Mouse (Mus musculus): ENCODE measurements around the gene Sfi1. TPM values are rescaled to one million over a fixed set of nuclear protein-coding genes. Genes with fewer than 3 reads are reported as not detected.

Sfi1 gene
- 12.0 and 12.1 TPM in 2 replicates for polyA plus RNA-seq (2015; fragmentation: Nextera tagmentation; extraction: Ambion mirVana)

- Histone ChIP-seq H3K4me1 (ENCODE audit: control insufficient read depth, insufficient read depth, low read length) (no peaks in the 10 kb centered on the region), H3K9ac (ENCODE audit: low read length) (no peak within 1 kb of the TSS), H3K4me2 (ENCODE audit: low read depth, low read length) (no peak within 1 kb of the TSS), H3K27ac (ENCODE audit: low read length) (no peak within 1 kb of the TSS), H3K36me3 (ENCODE audit: control insufficient read depth, insufficient read depth) (no peaks in the 10 kb centered on the region), H3K4me3 (ENCODE audit: low read length) (no peak within 1 kb of the TSS), H3K27me3 (ENCODE audit: control insufficient read depth, insufficient read depth, low read length) (no peaks in the 10 kb centered on the region), H3K9me3 (replicated peaks; ENCODE audit: control insufficient read depth, low read length) (no peaks in the 10 kb centered on the region)
- no peak for ATAC-seq (replicated peaks; ENCODE audit: extremely low read depth, insufficient read depth, low FRiP score)
- 82% methylated on average over 25 of the region's 25 CpGs for WGBS
Measured at GRCm38 (mm10) chr11:3193363-3193762, at the start of gene Sfi1. Sfi1 (minus strand) TSS chr11:3193463.

DNA sequence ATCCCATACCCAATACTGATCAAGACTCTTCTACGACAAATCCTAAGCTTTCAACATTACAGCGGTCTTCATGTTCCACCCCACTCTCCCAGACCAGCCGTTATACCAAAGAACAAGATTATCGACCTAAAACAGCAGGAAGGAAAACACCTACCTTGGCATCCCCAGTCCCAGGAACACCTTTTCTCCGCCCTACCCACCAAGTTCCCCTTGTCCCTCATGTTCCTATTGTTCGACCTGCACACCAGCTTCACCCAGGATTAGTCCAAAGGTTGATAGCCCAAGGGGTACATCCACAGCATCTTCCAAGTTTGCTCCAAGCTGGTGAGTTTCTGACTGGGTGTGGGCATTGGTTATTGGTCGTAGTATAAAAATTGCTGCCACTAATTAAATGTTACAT lies 49.1 kb upstream of the Sfi1 start:
- no peak for ATAC-seq (replicated peaks; ENCODE audit: extremely low read depth, insufficient read depth, low FRiP score)
- Histone ChIP-seq H3K4me3 (ENCODE audit: low read length) (no peak overlapping the region), H3K4me1 (ENCODE audit: control insufficient read depth, insufficient read depth, low read length) (no peaks in the 10 kb centered on the region), H3K36me3 (ENCODE audit: control insufficient read depth, insufficient read depth) (peaks cover 69% of the 10 kb centered on the region), H3K9ac (ENCODE audit: low read length) (no peak overlapping the region), H3K27ac (ENCODE audit: low read length) (no peak overlapping the region), H3K9me3 (replicated peaks; ENCODE audit: control insufficient read depth, low read length) (no peaks in the 10 kb centered on the region; the same call in 1 of the 2 replicates), H3K27me3 (ENCODE audit: control insufficient read depth, insufficient read depth, low read length) (no peaks in the 10 kb centered on the region), H3K4me2 (ENCODE audit: low read depth, low read length) (no peak overlapping the region)
- 90% methylated on average over 7 of the region's 7 CpGs for WGBS

DNA sequence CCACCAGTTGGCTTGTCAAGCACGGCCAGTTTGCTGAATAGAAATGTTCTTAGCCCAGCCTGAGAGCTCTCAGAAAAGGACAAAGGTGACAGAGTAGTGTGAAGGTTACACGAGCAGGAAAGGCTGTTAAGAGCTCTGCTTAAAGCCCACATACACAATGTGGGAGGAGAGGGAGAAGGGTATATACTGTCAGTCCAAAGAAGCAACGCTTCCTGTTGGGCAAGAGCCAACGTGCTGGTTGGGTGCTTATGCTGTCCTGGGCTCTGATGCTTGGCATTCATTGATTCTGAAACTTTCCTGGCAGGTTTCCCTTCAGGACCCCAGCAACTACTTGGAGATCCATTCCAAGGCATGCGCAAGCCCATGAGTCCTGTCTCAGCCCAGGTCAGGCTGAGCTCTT lies 42.0 kb upstream of the Sfi1 start:
- peaks cover 54% of the 10 kb centered on the region for H3K36me3 ChIP-seq (ENCODE audit: control insufficient read depth, insufficient read depth)

GRCm38 (mm10) chr11:3233704-3234103 lies 40.4 kb upstream of the Sfi1 start:
- H3K36me3 ChIP-seq (ENCODE audit: control insufficient read depth, insufficient read depth) = peaks cover 52% of the 10 kb centered on the region
- ATAC-seq (replicated peaks; ENCODE audit: extremely low read depth, insufficient read depth, low FRiP score) = no peak
- H3K9me3 ChIP-seq (replicated peaks; ENCODE audit: control insufficient read depth, low read length) = no peaks in the 10 kb centered on the region
- H3K27ac ChIP-seq (ENCODE audit: low read length) = no peak overlapping the region
- no peak overlapping the region for H3K4me3 ChIP-seq (ENCODE audit: low read length)
- no peak overlapping the region for H3K9ac ChIP-seq (ENCODE audit: low read length)
- no peak overlapping the region for H3K4me2 ChIP-seq (ENCODE audit: low read depth, low read length)
- H3K27me3 ChIP-seq (ENCODE audit: control insufficient read depth, insufficient read depth, low read length) = no peaks in the 10 kb centered on the region
- WGBS = 98% methylated on average over 4 of the region's 4 CpGs
- H3K4me1 ChIP-seq (ENCODE audit: control insufficient read depth, insufficient read depth, low read length) = no peaks in the 10 kb centered on the region

More for the DNA sequence above, 42.0 kb upstream of the Sfi1 start:
- ATAC-seq (replicated peaks; ENCODE audit: extremely low read depth, insufficient read depth, low FRiP score) = no peak
- Histone ChIP-seq H3K4me3 (ENCODE audit: low read length) (no peak overlapping the region), H3K27me3 (ENCODE audit: control insufficient read depth, insufficient read depth, low read length) (no peaks in the 10 kb centered on the region), H3K4me2 (ENCODE audit: low read depth, low read length) (no peak overlapping the region), H3K4me1 (ENCODE audit: control insufficient read depth, insufficient read depth, low read length) (no peaks in the 10 kb centered on the region), H3K9me3 (replicated peaks; ENCODE audit: control insufficient read depth, low read length) (no peaks in the 10 kb centered on the region), H3K27ac (ENCODE audit: low read length) (no peak overlapping the region), H3K9ac (ENCODE audit: low read length) (no peak overlapping the region)
- 79% methylated on average over 5 of the region's 5 CpGs for WGBS

GRCm38 (mm10) chr11:3232248-3232647 lies 39.0 kb upstream of the Sfi1 start:
- Histone ChIP-seq H3K4me3 (ENCODE audit: low read length) (no peak overlapping the region), H3K9ac (ENCODE audit: low read length) (no peak overlapping the region), H3K4me1 (ENCODE audit: control insufficient read depth, insufficient read depth, low read length) (no peaks in the 10 kb centered on the region), H3K9me3 (replicated peaks; ENCODE audit: control insufficient read depth, low read length) (no peaks in the 10 kb centered on the region), H3K4me2 (ENCODE audit: low read depth, low read length) (no peak overlapping the region), H3K27ac (ENCODE audit: low read length) (no peak overlapping the region), H3K27me3 (ENCODE audit: control insufficient read depth, insufficient read depth, low read length) (no peaks in the 10 kb centered on the region), H3K36me3 (ENCODE audit: control insufficient read depth, insufficient read depth) (peaks cover 48% of the 10 kb centered on the region)
- ATAC-seq (replicated peaks; ENCODE audit: extremely low read depth, insufficient read depth, low FRiP score) = no peak
- WGBS = 84% methylated on average over 3 of the region's 3 CpGs

GRCm38 (mm10) chr11:3227113-3227512 lies 33.9 kb upstream of the Sfi1 start:
- Histone ChIP-seq H3K9ac (ENCODE audit: low read length) (no peak overlapping the region), H3K4me2 (ENCODE audit: low read depth, low read length) (no peak overlapping the region), H3K9me3 (replicated peaks; ENCODE audit: control insufficient read depth, low read length) (no peaks in the 10 kb centered on the region), H3K27ac (ENCODE audit: low read length) (no peak overlapping the region), H3K4me1 (ENCODE audit: control insufficient read depth, insufficient read depth, low read length) (no peaks in the 10 kb centered on the region), H3K27me3 (ENCODE audit: control insufficient read depth, insufficient read depth, low read length) (no peaks in the 10 kb centered on the region), H3K36me3 (ENCODE audit: control insufficient read depth, insufficient read depth) (peaks cover 58% of the 10 kb centered on the region), H3K4me3 (ENCODE audit: low read length) (no peak overlapping the region)
- no peak for ATAC-seq (replicated peaks; ENCODE audit: extremely low read depth, insufficient read depth, low FRiP score)
- WGBS = 91% methylated on average over 3 of the region's 3 CpGs

DNA sequence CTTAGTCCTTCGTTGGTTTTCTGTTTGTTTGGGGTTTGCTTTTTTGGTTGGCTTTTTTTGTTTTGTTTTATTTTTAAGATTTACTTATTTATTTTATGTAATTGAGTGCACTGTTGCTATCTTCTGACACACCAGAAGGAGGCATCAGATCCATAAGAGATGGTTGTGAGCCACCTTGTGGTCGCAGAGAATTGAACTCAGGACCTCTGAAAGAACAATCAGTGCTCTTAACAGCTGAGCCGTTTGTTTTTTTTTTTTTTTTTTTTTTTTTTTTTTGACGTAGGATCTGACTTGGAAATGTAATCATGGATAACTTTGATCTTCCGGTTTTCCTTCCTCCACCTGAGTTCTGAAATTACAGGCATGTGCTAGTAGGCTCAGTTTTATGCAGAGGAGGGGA lies 29.8 kb upstream of the Sfi1 start:
- Histone ChIP-seq H3K4me3 (ENCODE audit: low read length) (no peak overlapping the region), H3K27me3 (ENCODE audit: control insufficient read depth, insufficient read depth, low read length) (no peaks in the 10 kb centered on the region), H3K9ac (ENCODE audit: low read length) (no peak overlapping the region), H3K36me3 (ENCODE audit: control insufficient read depth, insufficient read depth) (peaks cover 51% of the 10 kb centered on the region), H3K4me2 (ENCODE audit: low read depth, low read length) (no peak overlapping the region), H3K9me3 (replicated peaks; ENCODE audit: control insufficient read depth, low read length) (no peaks in the 10 kb centered on the region), H3K27ac (ENCODE audit: low read length) (no peak overlapping the region), H3K4me1 (ENCODE audit: control insufficient read depth, insufficient read depth, low read length) (no peaks in the 10 kb centered on the region)
- no peak for ATAC-seq (replicated peaks; ENCODE audit: extremely low read depth, insufficient read depth, low FRiP score)
- WGBS = 63% methylated on average over 5 of the region's 5 CpGs

DNA sequence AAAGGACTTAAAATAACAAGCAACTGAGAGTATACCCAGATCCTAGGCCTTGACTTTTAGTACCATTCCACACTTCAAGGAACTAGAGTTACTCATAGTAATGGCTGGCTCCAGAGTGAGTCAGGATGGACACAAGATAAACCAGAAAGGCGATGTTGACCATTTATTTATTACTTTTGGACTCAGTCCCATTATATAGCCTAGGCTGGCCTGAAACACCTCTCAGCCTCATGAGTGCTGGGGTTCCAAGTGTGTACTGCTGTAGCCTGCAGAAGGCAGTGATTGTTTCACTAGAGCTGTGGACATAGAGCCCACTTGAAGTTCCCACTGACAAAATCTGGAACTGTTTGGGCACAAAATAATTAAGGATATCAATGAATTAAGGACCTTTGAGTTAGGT lies 19.3 kb upstream of the Sfi1 start:
- Histone ChIP-seq H3K36me3 (ENCODE audit: control insufficient read depth, insufficient read depth) (peaks cover 37% of the 10 kb centered on the region), H3K9ac (ENCODE audit: low read length) (no peak overlapping the region), H3K27ac (ENCODE audit: low read length) (no peak overlapping the region), H3K27me3 (ENCODE audit: control insufficient read depth, insufficient read depth, low read length) (no peaks in the 10 kb centered on the region), H3K4me3 (ENCODE audit: low read length) (no peak overlapping the region), H3K4me1 (ENCODE audit: control insufficient read depth, insufficient read depth, low read length) (no peaks in the 10 kb centered on the region), H3K9me3 (replicated peaks; ENCODE audit: control insufficient read depth, low read length) (no peaks in the 10 kb centered on the region), H3K4me2 (ENCODE audit: low read depth, low read length) (no peak overlapping the region)
- ATAC-seq (replicated peaks; ENCODE audit: extremely low read depth, insufficient read depth, low FRiP score) = no peak
- WGBS = 79% methylated on average over 1 of the region's 1 CpGs

GRCm38 (mm10) chr11:3206783-3207182 lies 13.5 kb upstream of the Sfi1 start:
- Histone ChIP-seq H3K27me3 (ENCODE audit: control insufficient read depth, insufficient read depth, low read length) (no peaks in the 10 kb centered on the region), H3K9me3 (replicated peaks; ENCODE audit: control insufficient read depth, low read length) (no peaks in the 10 kb centered on the region), H3K27ac (ENCODE audit: low read length) (no peak overlapping the region), H3K9ac (ENCODE audit: low read length) (no peak overlapping the region), H3K4me2 (ENCODE audit: low read depth, low read length) (no peak overlapping the region), H3K4me1 (ENCODE audit: control insufficient read depth, insufficient read depth, low read length) (no peaks in the 10 kb centered on the region), H3K4me3 (ENCODE audit: low read length) (no peak overlapping the region), H3K36me3 (ENCODE audit: control insufficient read depth, insufficient read depth) (peaks cover 20% of the 10 kb centered on the region; the same call in 1 of the 2 replicates)
- 95% methylated on average over 3 of the region's 3 CpGs for WGBS
- no peak for ATAC-seq (replicated peaks; ENCODE audit: extremely low read depth, insufficient read depth, low FRiP score)

DNA sequence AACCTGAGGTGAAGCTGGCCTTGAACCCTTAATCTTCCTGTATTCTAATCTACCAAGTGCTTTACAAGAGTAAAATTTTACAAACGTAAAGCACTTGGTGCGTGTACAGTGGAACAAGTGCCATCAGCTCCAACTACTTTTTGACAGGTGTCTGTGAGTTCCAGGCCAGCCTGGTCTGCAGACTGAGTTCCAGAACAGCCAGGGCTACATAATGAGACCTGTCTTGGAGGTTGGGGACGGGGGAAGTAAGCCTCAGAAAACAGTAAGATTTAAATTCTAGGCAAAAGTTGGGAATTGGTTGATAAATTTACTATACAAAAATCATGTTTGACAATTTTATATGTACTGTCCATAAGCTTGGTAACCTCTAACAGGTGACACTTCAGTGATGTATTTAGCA lies 11.9 kb upstream of the Sfi1 start:
- Histone ChIP-seq H3K4me1 (ENCODE audit: control insufficient read depth, insufficient read depth, low read length) (no peaks in the 10 kb centered on the region), H3K9ac (ENCODE audit: low read length) (no peak overlapping the region), H3K36me3 (ENCODE audit: control insufficient read depth, insufficient read depth) (peaks cover 20% of the 10 kb centered on the region; the same call in 1 of the 2 replicates), H3K27ac (ENCODE audit: low read length) (no peak overlapping the region), H3K9me3 (replicated peaks; ENCODE audit: control insufficient read depth, low read length) (no peaks in the 10 kb centered on the region), H3K4me3 (ENCODE audit: low read length) (no peak overlapping the region), H3K27me3 (ENCODE audit: control insufficient read depth, insufficient read depth, low read length) (no peaks in the 10 kb centered on the region), H3K4me2 (ENCODE audit: low read depth, low read length) (no peak overlapping the region)
- ATAC-seq (replicated peaks; ENCODE audit: extremely low read depth, insufficient read depth, low FRiP score) = no peak
- 83% methylated on average over 3 of the region's 3 CpGs for WGBS
